8 mouse cellular contexts compared by ENCODE assay signal in the genomic region with DNA sequence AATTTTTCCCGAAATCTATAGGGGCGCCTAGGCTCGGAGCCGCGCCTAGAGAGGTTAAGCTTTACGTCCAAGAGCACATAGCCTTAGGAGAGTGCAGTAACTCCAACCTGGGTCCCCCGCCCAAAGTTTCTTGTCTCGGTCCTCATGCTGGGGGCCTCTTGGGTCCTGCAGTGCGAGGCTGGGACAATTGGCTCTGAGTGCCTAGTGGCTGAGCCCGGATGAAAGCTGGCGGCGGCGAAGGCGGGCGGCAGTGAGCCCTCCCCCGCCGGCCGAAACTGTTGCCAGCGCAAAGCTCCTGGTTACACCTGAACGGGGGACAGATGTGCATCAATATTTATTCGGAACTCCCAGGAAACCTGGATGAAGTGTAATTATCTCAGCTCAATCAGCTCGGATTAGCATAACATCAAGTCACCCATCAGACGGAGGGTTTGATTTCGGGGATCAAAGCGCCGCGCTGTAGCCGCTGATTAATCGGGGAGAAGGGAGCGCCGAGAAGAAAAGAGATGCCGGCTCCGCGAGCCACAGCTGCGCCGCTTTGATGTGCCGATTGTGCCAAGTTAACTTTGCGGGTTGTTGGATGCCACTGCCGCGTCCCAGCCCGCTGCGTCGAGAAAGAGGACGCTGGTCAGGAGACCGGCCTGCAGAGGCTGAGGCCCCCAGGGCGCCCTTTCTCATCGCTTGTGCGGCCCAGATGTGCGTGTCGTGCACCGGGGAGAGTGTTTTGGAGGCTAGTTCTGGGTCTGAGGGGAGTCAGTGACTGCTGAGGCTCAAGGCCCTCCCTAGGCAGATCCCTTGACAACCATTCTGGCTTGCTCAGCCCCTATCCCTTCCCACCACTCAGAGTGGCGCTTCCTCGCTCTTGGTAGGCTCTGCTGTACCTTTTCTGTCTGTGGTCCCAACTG.
DNase-seq lines count a peak whose midpoint lies in the region; ATAC-seq lines count a peak whose summit lies in the region.

No protein-coding gene starts in this region.

- H3K27ac ChIP-seq in lung, embryonic 15.5 days: no peak overlapping the region
- no peak overlapping the region for H3K27ac ChIP-seq in embryonic facial prominence, embryonic 12.5 days
- H3K27ac ChIP-seq in intestine, embryonic 14.5 days (ENCODE audit: low read depth): no peak overlapping the region
- no peak overlapping the region for H3K27ac ChIP-seq in neural tube, embryonic 13.5 days (replicated peaks)

- peaks cover 43% of the 10 kb centered on the region for H3K27me3 ChIP-seq in lung, embryonic 15.5 days
- H3K27me3 ChIP-seq in embryonic facial prominence, embryonic 12.5 days: peaks cover 46% of the 10 kb centered on the region
- H3K27me3 ChIP-seq in intestine, embryonic 14.5 days (replicated peaks; ENCODE audit: control insufficient read depth, insufficient read depth, low read length): peaks cover 42% of the 10 kb centered on the region
- peaks cover 62% of the 10 kb centered on the region for H3K27me3 ChIP-seq in neural tube, embryonic 13.5 days

- H3K36me3 ChIP-seq in lung, embryonic 15.5 days: no peaks in the 10 kb centered on the region
- H3K36me3 ChIP-seq in embryonic facial prominence, embryonic 12.5 days: no peaks in the 10 kb centered on the region
- no peaks in the 10 kb centered on the region for H3K36me3 ChIP-seq in intestine, embryonic 14.5 days (ENCODE audit: control insufficient read depth, insufficient read depth, low read length)
- no peaks in the 10 kb centered on the region for H3K36me3 ChIP-seq in neural tube, embryonic 13.5 days

- ATAC-seq in lung, embryonic 15.5 days (ENCODE audit: borderline replicate concordance, extremely low read depth, low FRiP score, low TSS enrichment): no peak
- 0 out of 2 replicates have a peak, but pooled peaks have one; percentile 45 for ATAC-seq in embryonic facial prominence, embryonic 12.5 days (ENCODE audit: insufficient number of reproducible peaks, insufficient read depth, low FRiP score, low TSS enrichment)
- no peak for ATAC-seq in intestine, embryonic 14.5 days (replicated peaks; ENCODE audit: low FRiP score, low TSS enrichment, low read depth)
- ATAC-seq in neural tube, embryonic 13.5 days (ENCODE audit: low read depth): peak; percentile 49
- ATAC-seq in CD4-positive, CD25-positive, alpha-beta regulatory T cell, adult 4 months: no peak

- no peaks in the 10 kb centered on the region for H3K9me3 ChIP-seq in lung, embryonic 15.5 days
- H3K9me3 ChIP-seq in embryonic facial prominence, embryonic 12.5 days: no peaks in the 10 kb centered on the region
- no peaks in the 10 kb centered on the region for H3K9me3 ChIP-seq in intestine, embryonic 14.5 days (ENCODE audit: control insufficient read depth, low read length)
- H3K9me3 ChIP-seq in neural tube, embryonic 13.5 days: no peaks in the 10 kb centered on the region

- DNase-seq in lung, postnatal 14 days: no peak
- peak; percentile 62 for DNase-seq in intestine, embryonic 14.5 days (ENCODE audit: low spot score)
- no peak for DNase-seq in gastrocnemius, postnatal 14 days
- DNase-seq in B cell, adult 2 months: no peak

- 2% methylated on average over 53 of the region's 53 CpGs for WGBS in lung, embryonic 15.5 days
- WGBS in embryonic facial prominence, embryonic 12.5 days: under 1% methylated on average over 53 of the region's 53 CpGs
- 2% methylated on average over 53 of the region's 53 CpGs for WGBS in intestine, embryonic 14.5 days
- 1% methylated on average over 53 of the region's 53 CpGs for WGBS in neural tube, embryonic 13.5 days

- intact Hi-C loops in gastrocnemius, postnatal 14 days (cut with DNase I; ENCODE audit: low total_unique reads): no loop called here

- peak overlapping the region; percentile 31 for H3K4me3 ChIP-seq in lung, embryonic 15.5 days
- peak overlapping the region; percentile 34 for H3K4me3 ChIP-seq in embryonic facial prominence, embryonic 12.5 days
- peak overlapping the region; percentile 27 for H3K4me3 ChIP-seq in intestine, embryonic 14.5 days (ENCODE audit: low read depth, low read length)
- H3K4me3 ChIP-seq in neural tube, embryonic 13.5 days: peak overlapping the region; percentile 32

- no peak overlapping the region for H3K9ac ChIP-seq in lung, embryonic 15.5 days
- H3K9ac ChIP-seq in embryonic facial prominence, embryonic 12.5 days: no peak overlapping the region
- no peak overlapping the region for H3K9ac ChIP-seq in intestine, embryonic 14.5 days (ENCODE audit: low read length)
- H3K9ac ChIP-seq in neural tube, embryonic 13.5 days: peak overlapping the region; percentile 49

- H3K4me1 ChIP-seq in lung, embryonic 15.5 days: peaks cover 16% of the 10 kb centered on the region
- H3K4me1 ChIP-seq in embryonic facial prominence, embryonic 12.5 days: peaks cover 8% of the 10 kb centered on the region
- H3K4me1 ChIP-seq in intestine, embryonic 14.5 days (replicated peaks; ENCODE audit: control insufficient read depth, insufficient read depth, low read length): 0 out of 2 replicates have a peak, but pooled peaks cover 10% of the 10 kb centered on the region
- H3K4me1 ChIP-seq in neural tube, embryonic 13.5 days (replicated peaks): peaks cover 24% of the 10 kb centered on the region

- peak overlapping the region; percentile 59 for H3K4me2 ChIP-seq in lung, embryonic 15.5 days
- peak overlapping the region; percentile 67 for H3K4me2 ChIP-seq in embryonic facial prominence, embryonic 12.5 days (replicated peaks)
- peak overlapping the region; percentile 49 for H3K4me2 ChIP-seq in intestine, embryonic 14.5 days (ENCODE audit: low read length)
- H3K4me2 ChIP-seq in neural tube, embryonic 13.5 days: peak overlapping the region; percentile 65

Comparison
In these comparisons a context has a peak if more than half of its experiments do, and no peak if none do; other contexts are left out.
1. ATAC-seq: peak in embryonic facial prominence, embryonic 12.5 days (single experiment) and neural tube, embryonic 13.5 days (single experiment); none in lung, embryonic 15.5 days (single experiment), intestine, embryonic 14.5 days (single experiment) and CD4-positive, CD25-positive, alpha-beta regulatory T cell, adult 4 months (single experiment).
2. Peak in every context shown above with its lines, with median percentiles within 50 percentile points of each other: H3K4me2 ChIP-seq and H3K4me3 ChIP-seq.